Mouse (Mus musculus) liver, embryonic 12.5 days (tissue): ENCODE measurements around the gene Zscan2. TPM values are rescaled to one million over a fixed set of nuclear protein-coding genes. Genes with fewer than 3 reads are reported as not detected.

ENCODE experiments used
- ATAC-seq: fragments of 200-750 bp; cut with Nextera tagmentation; 2 replicates; pipeline ENCODE4 v1.8.0; 2017; ENCODE audit warnings: moderate number of reproducible peaks, mild to moderate bottlenecking, moderate library complexity
- H3K27ac ChIP-seq: fragments of 300-500 bp; sonication (generic); 2 replicates; pipeline ENCODE4 v1.5.1; 2016; ENCODE audit warnings: mild to moderate bottlenecking
- H3K27me3 ChIP-seq: fragments of 300-500 bp; sonication (generic); replicated peaks from 2 replicates; pipeline ENCODE4 v1.6.1; 2016; ENCODE audit warnings: mild to moderate bottlenecking, moderate library complexity
- H3K36me3 ChIP-seq: fragments of 300-500 bp; sonication (generic); 2 replicates; pipeline ENCODE4 v1.6.1; 2016; ENCODE audit warnings: mild to moderate bottlenecking, moderate library complexity
- H3K4me1 ChIP-seq: fragments of 300-500 bp; sonication (generic); 2 replicates; pipeline ENCODE4 v1.6.1; 2016
- H3K4me2 ChIP-seq: fragments of 300-500 bp; sonication (generic); 2 replicates; pipeline ENCODE4 v1.6.1; 2016; ENCODE audit warnings: mild to moderate bottlenecking, moderate library complexity
- H3K4me3 ChIP-seq: fragments of 300-500 bp; sonication (generic); 2 replicates; pipeline ENCODE4 v1.5.1; 2016; ENCODE audit warnings: mild to moderate bottlenecking, moderate library complexity
- H3K9ac ChIP-seq: fragments of 300-500 bp; sonication (generic); 2 replicates; pipeline ENCODE4 v1.6.1; 2016; ENCODE audit warnings: mild to moderate bottlenecking, moderate library complexity
- H3K9me3 ChIP-seq: fragments of 300-500 bp; sonication (generic); replicated peaks from 2 replicates; pipeline ENCODE4 v1.6.1; 2016; ENCODE audit warnings: mild to moderate bottlenecking, moderate library complexity
- WGBS: fragments of 180-500 bp; shearing (Covaris S2); methylation state at CpG from one replicate; pipeline ENCODE4 v1.1.7; 2016; ENCODE audit not compliant: insufficient replicate concordance; 5-methylcytosine and 5-hydroxymethylcytosine counted together
- polyA plus RNA-seq: library from polyadenylated mRNA; unstranded; fragments of >200 nt; fragmentation: Nextera tagmentation; extraction: Ambion mirVana; gene quantifications from 2 replicates; pipeline ENCODE4 v1.2.1, GENCODE M21; 2016

Gene Zscan2
- polyA plus RNA-seq, 1 experiment from 2014 or later: 0.58 TPM

DNA sequence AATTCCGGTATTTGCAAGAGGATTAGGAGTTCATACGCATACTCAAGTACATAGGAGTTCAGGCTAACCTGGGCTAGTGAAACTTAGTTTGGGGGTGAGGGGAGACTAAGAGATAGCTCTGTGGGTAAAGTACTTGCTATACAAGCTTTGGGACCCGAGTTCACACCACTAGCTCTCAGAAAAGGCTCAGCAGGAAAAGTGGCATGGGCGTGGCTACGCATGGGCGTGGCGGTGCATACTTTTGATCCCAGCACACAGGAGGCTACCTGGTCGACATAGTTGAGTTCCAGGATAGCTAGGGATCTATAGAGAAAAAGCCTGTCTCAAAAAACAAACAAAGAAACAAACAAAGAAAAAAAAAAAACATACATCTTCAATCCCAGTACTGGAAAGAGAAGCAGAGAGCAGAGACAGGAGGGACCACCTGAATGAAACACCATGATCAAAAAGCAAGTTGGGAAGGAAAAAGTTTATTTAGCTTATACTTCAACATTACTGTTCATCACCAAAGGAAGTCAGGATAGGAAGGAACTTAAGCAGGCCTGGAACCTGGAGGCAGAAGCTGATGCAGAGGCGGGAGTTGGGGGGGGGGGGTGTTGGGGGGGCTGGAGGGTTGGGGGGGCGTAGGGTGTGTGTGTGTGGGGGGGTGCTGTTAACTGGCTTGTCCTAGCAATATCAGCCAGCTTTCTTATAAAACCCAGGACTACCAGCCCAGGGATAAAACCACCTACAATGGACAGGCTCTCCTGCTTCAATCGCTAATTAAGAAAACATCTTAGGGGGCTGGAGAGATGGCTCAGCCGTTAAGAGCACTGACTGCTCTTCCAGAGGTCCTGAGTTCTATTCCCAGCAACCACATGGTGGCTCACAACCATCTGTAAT, 26.8 kb upstream of the Zscan2 start:
- Histone ChIP-seq H3K4me1 (peaks cover 12% of the 10 kb centered on the region), H3K27ac (no peak overlapping the region), H3K9ac (no peak overlapping the region), H3K4me2 (peak overlapping the region; percentile 35; the same call in 1 of the 2 replicates), H3K27me3 (0 out of 2 replicates have a peak, but pooled peaks cover 3% of the 10 kb centered on the region), H3K9me3 (no peaks in the 10 kb centered on the region), H3K36me3 (no peaks in the 10 kb centered on the region), H3K4me3 (no peak overlapping the region)
- no peak for ATAC-seq
- 31% methylated on average over 12 of the region's 12 CpGs for WGBS

GRCm38 (mm10) chr7:80835984-80836652, 24.6 kb upstream of the Zscan2 start:
- no peaks in the 10 kb centered on the region for H3K9me3 ChIP-seq
- no peak for ATAC-seq
- 57% methylated on average over 4 of the region's 4 CpGs for WGBS
- H3K27me3 ChIP-seq: 0 out of 2 replicates have a peak, but pooled peaks cover 3% of the 10 kb centered on the region
- H3K4me3 ChIP-seq: no peak overlapping the region
- no peak overlapping the region for H3K9ac ChIP-seq
- no peak overlapping the region for H3K4me2 ChIP-seq
- no peak overlapping the region for H3K27ac ChIP-seq
- no peaks in the 10 kb centered on the region for H3K36me3 ChIP-seq
- peaks cover 12% of the 10 kb centered on the region for H3K4me1 ChIP-seq

GRCm38 (mm10) chr7:80837736-80838135, 23.0 kb upstream of the Zscan2 start:
- H3K36me3 ChIP-seq: no peaks in the 10 kb centered on the region
- peaks cover 7% of the 10 kb centered on the region for H3K4me1 ChIP-seq
- whole genome bisulfite sequencing: 48% methylated on average over 9 of the region's 9 CpGs
- no peak for ATAC-seq
- H3K9me3 ChIP-seq: no peaks in the 10 kb centered on the region
- no peak overlapping the region for H3K27ac ChIP-seq
- H3K4me2 ChIP-seq: no peak overlapping the region
- no peak overlapping the region for H3K4me3 ChIP-seq
- H3K9ac ChIP-seq: no peak overlapping the region
- H3K27me3 ChIP-seq: 0 out of 2 replicates have a peak, but pooled peaks cover 3% of the 10 kb centered on the region

GRCm38 (mm10) chr7:80838247-80838646, 22.5 kb upstream of the Zscan2 start:
- Histone ChIP-seq H3K4me2 (no peak overlapping the region), H3K36me3 (no peaks in the 10 kb centered on the region), H3K9me3 (no peaks in the 10 kb centered on the region), H3K4me1 (peaks cover 7% of the 10 kb centered on the region), H3K27ac (no peak overlapping the region), H3K4me3 (no peak overlapping the region), H3K27me3 (0 out of 2 replicates have a peak, but pooled peaks cover 3% of the 10 kb centered on the region), H3K9ac (no peak overlapping the region)
- WGBS: 48% methylated on average over 7 of the region's 7 CpGs
- no peak for ATAC-seq

- Histone ChIP-seq H3K9ac (no peak overlapping the region), H3K4me2 (no peak overlapping the region), H3K4me1 (no peaks in the 10 kb centered on the region), H3K36me3 (no peaks in the 10 kb centered on the region), H3K27ac (no peak overlapping the region), H3K27me3 (0 out of 2 replicates have a peak, but pooled peaks cover 3% of the 10 kb centered on the region), H3K4me3 (no peak overlapping the region), H3K9me3 (no peaks in the 10 kb centered on the region)
- ATAC-seq: no peak
These were observed 21.0 kb upstream of the Zscan2 start for GRCm38 (mm10) chr7:80839755-80840154.

- no peak overlapping the region for H3K27ac ChIP-seq
- no peak for ATAC-seq
- H3K36me3 ChIP-seq: no peaks in the 10 kb centered on the region
- 0 out of 2 replicates have a peak, but pooled peaks cover 3% of the 10 kb centered on the region for H3K27me3 ChIP-seq
- 22% methylated on average over 1 of the region's 1 CpGs for WGBS
- no peak overlapping the region for H3K9ac ChIP-seq
- H3K4me2 ChIP-seq: no peak overlapping the region
- H3K9me3 ChIP-seq: no peaks in the 10 kb centered on the region
- H3K4me1 ChIP-seq: no peaks in the 10 kb centered on the region
- no peak overlapping the region for H3K4me3 ChIP-seq
These were observed 20.5 kb upstream of the Zscan2 start for GRCm38 (mm10) chr7:80840241-80840640.

DNA sequence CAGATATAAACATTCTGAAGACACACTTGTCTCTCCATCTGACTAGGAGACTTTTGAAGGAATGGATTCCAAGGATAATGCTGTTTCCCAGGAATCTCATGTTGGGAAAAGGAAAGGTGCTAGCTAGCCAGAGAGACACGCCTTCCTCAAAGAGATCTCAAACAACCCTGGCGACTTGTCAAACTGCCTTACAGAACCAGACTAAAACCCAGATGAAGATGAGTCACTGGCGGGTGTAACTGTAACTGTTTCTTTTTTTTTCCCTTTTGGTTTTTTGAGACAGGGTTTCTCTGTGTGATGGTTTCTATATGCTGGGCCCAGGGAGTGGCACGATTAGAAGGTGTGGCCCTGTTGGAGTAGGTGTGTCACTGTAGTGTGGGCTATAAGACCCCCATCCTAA, 19.8 kb upstream of the Zscan2 start:
- no peak overlapping the region for H3K9ac ChIP-seq
- WGBS: 61% methylated on average over 4 of the region's 4 CpGs
- H3K4me3 ChIP-seq: no peak overlapping the region

GRCm38 (mm10) chr7:80842132-80842531, 18.6 kb upstream of the Zscan2 start:
- no peak overlapping the region for H3K27ac ChIP-seq
- H3K9me3 ChIP-seq: no peaks in the 10 kb centered on the region
- 58% methylated on average over 5 of the region's 5 CpGs for WGBS
- no peak overlapping the region for H3K4me3 ChIP-seq
- no peak overlapping the region for H3K4me2 ChIP-seq
- H3K9ac ChIP-seq: no peak overlapping the region
- H3K36me3 ChIP-seq: no peaks in the 10 kb centered on the region
- no peak for ATAC-seq
- H3K4me1 ChIP-seq: no peaks in the 10 kb centered on the region
- 0 out of 2 replicates have a peak, but pooled peaks cover 3% of the 10 kb centered on the region for H3K27me3 ChIP-seq

More for the DNA sequence above, 19.8 kb upstream of the Zscan2 start:
- Histone ChIP-seq H3K4me2 (no peak overlapping the region), H3K4me1 (no peaks in the 10 kb centered on the region), H3K36me3 (no peaks in the 10 kb centered on the region), H3K27ac (no peak overlapping the region), H3K27me3 (0 out of 2 replicates have a peak, but pooled peaks cover 3% of the 10 kb centered on the region), H3K9me3 (no peaks in the 10 kb centered on the region)
- ATAC-seq: no peak

- Histone ChIP-seq H3K4me3 (no peak overlapping the region), H3K9ac (no peak overlapping the region), H3K27me3 (0 out of 2 replicates have a peak, but pooled peaks cover 2% of the 10 kb centered on the region), H3K4me2 (no peak overlapping the region), H3K27ac (no peak overlapping the region), H3K9me3 (no peaks in the 10 kb centered on the region), H3K4me1 (no peaks in the 10 kb centered on the region), H3K36me3 (no peaks in the 10 kb centered on the region)
- no peak for ATAC-seq
- WGBS: 75% methylated on average over 1 of the region's 1 CpGs
These were observed 17.5 kb upstream of the Zscan2 start for GRCm38 (mm10) chr7:80843176-80843575.

GRCm38 (mm10) chr7:80843910-80844640, 16.6 kb upstream of the Zscan2 start:
- Histone ChIP-seq H3K27ac (no peak overlapping the region), H3K4me2 (no peak overlapping the region), H3K4me1 (no peaks in the 10 kb centered on the region), H3K36me3 (no peaks in the 10 kb centered on the region), H3K4me3 (no peak overlapping the region), H3K9me3 (no peaks in the 10 kb centered on the region), H3K27me3 (no peaks in the 10 kb centered on the region), H3K9ac (no peak overlapping the region)
- no peak for ATAC-seq
- 81% methylated on average over 8 of the region's 8 CpGs for WGBS

GRCm38 (mm10) chr7:80844691-80845090, 16.0 kb upstream of the Zscan2 start:
- H3K4me2 ChIP-seq: no peak overlapping the region

More at GRCm38 (mm10) chr7:80844691-80845090, 16.0 kb upstream of the Zscan2 start:
- Histone ChIP-seq H3K27me3 (no peaks in the 10 kb centered on the region), H3K4me1 (no peaks in the 10 kb centered on the region), H3K9ac (no peak overlapping the region), H3K4me3 (no peak overlapping the region), H3K9me3 (no peaks in the 10 kb centered on the region), H3K27ac (no peak overlapping the region), H3K36me3 (no peaks in the 10 kb centered on the region)
- no peak for ATAC-seq
- 82% methylated on average over 12 of the region's 12 CpGs for whole genome bisulfite sequencing
